Mouse (Mus musculus) embryonic fibroblast, embryonic 13.5 days (primary cell): Measurements from ENCODE around the gene Itga1.

Experiments
- CTCF ChIP-seq: IDR thresholded peaks from 2 replicates; pipeline ENCODE4 v1.5.1; 2011; ENCODE audit warnings: mild to moderate bottlenecking, control low read depth, low read length, moderate library complexity, borderline replicate concordance; ENCODE audit not compliant: insufficient read depth
- POLR2A ChIP-seq: IDR thresholded peaks from 2 replicates; pipeline ENCODE4 v1.6.1; 2011; ENCODE audit warnings: low read depth, mild to moderate bottlenecking, control low read depth, low read length, moderate library complexity

GRCm38 (mm10) chr13:115096965-115097364, 4.8 kb downstream of the Itga1 start:
- TF ChIP-seq CTCF (no peak), POLR2A (no peak)
